Comparison of ENCODE assay signal across 20 mouse cellular contexts in the genomic region with DNA sequence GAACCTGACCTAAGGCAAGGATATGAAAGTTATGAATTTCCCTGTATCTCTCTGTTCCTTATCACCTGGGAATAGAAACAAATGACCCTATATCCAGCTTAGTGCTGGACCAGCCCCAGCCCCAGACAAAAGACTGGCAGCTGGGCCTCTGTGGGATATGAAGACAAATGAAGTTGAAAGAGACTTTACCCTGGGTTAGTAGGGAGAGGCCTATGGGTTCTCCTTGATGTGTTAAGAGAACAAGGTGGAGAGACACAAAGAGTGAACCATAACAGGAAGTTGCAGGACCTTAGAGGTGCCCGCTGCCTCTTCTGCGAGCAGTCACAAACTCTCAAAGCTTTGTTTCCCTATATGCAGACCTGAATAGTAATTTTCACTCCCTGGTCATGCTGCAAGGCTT.
"Had no signal": no experiment of that assay in that cellular context is flagged by ENCODE, and none has a peak within 500 bp of the region (broad histone marks: within the 10 kb centered on the region; RNA-seq: fewer than 3 reads in every experiment).

No protein-coding gene starts in this region.

- H3K4me2 ChIP-seq: lung, embryonic 15.5 days; midbrain, embryonic 11.5 days; midbrain, embryonic 13.5 days; midbrain, embryonic 15.5 days; neural tube, embryonic 12.5 days had no signal

- ATAC-seq: liver, postnatal 0 days; lung, postnatal 0 days; midbrain, embryonic 15.5 days had no signal

- H3K9ac ChIP-seq: liver, postnatal 0 days; lung, embryonic 15.5 days; midbrain, embryonic 13.5 days; midbrain, embryonic 15.5 days; neural tube, embryonic 12.5 days had no signal

- DNase-seq: liver, postnatal 0 days; lung, adult 2 months; lung, postnatal 14 days; lung, postnatal 36 days; retina, postnatal 1 day; right cerebral cortex, adult 18-20 months; right cerebral cortex, postnatal 25 days; right cerebral cortex, postnatal 4 days; spleen, adult 18-20 months; thymus, adult 2 months; thymus, postnatal 14 days; thymus, postnatal 36 days had no signal

- H3K4me3 ChIP-seq: lung, embryonic 15.5 days; megakaryocyte, embryonic 14.5 days; midbrain, embryonic 13.5 days; midbrain, embryonic 15.5 days; neural tube, embryonic 12.5 days had no signal

- H3K9me3 ChIP-seq: lung, embryonic 15.5 days; megakaryocyte, embryonic 14.5 days; midbrain, embryonic 13.5 days; midbrain, embryonic 15.5 days; neural tube, embryonic 12.5 days had no signal

- H3K27me3 ChIP-seq: lung, embryonic 15.5 days; midbrain, embryonic 13.5 days; midbrain, embryonic 15.5 days; neural tube, embryonic 12.5 days had no signal

- H3K4me1 ChIP-seq: megakaryocyte, embryonic 14.5 days; midbrain, embryonic 15.5 days; neural tube, embryonic 12.5 days had no signal

- H3K36me3 ChIP-seq: lung, embryonic 15.5 days; midbrain, embryonic 13.5 days; midbrain, embryonic 15.5 days; neural tube, embryonic 12.5 days had no signal

- H3K27ac ChIP-seq: lung, embryonic 15.5 days; macrophage; midbrain, embryonic 13.5 days; midbrain, embryonic 15.5 days; neural tube, embryonic 12.5 days had no signal
